Mouse (Mus musculus) urinary bladder, adult 18-20 months (tissue): ENCODE data around the gene D330045A20Rik.
"Not testable (repeated sequence)": the region's sequence is repeated elsewhere in the genome, so short reads cannot be mapped to it uniquely, and the experiment has no call there.

Source experiments
- DNase-seq, 2 experiments: peaks; one replicate each; pipeline ENCODE4 v3.0.0; 2022; ENCODE audit warnings: low spot score in 2 of 2, mixed read lengths in 2 of 2

The D330045A20Rik gene

GRCm38 (mm10) chrX:139578649-139579278 is 98.6 kb downstream of the D330045A20Rik start:
- DNase-seq: no peak

DNA sequence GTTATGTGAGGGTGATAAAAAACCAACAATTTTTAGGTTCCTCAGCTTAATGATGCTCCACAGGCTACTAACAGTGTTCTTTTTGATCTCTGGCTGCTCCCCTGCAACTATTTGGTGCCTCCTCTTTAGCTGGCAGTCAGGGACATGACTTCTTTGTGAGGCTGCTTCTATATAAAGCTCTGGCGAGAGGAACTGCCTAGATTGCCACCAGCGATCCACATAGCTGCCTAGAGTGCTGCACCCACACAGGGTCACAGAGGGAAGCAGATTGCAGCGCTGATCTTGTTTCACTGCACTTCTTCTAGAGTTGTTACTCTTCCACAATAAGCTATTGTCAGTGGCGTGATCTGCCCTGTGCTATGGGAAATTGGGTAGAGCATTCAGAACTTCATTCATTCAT is 103.4 kb downstream of the D330045A20Rik start:
- no peak for DNase-seq

DNA sequence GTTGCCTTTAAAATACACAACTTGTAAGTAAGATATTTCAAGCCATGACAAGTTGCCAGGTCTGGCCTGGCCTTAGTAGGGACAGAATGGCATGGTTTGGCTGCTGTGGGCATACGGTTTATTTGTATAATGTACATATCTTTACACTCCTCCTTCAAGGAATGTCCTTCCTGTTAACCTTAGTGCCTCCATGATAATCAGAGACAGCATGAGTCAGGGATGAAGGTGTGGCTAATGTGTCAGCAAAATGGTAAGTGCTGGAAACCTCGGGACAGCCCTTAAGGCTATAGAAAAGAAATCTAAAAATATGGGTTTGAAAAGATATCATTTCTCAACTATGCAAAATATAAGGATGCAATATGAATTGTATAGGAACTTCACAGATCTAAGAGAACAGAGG is 106.5 kb downstream of the D330045A20Rik start:
- not testable (repeated sequence) for DNase-seq

DNA sequence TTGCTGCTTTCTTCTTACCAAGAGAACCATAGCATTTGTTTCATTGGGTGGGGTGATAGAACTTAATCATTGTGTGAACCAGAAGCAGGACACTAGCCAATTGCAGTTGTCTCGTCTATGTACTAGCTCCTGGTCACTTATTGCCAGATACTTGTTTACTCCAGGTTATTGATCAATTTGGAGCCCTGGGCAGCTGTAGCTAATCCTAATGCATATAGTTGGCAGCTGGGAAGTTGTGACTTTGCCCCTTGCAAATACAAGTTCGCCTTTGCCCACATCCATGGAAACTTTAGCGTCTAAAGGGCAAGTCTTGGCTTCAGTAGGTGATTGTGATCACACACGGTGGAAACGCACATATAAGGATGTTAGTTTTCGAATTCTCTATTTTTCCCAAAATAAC is 116.2 kb downstream of the D330045A20Rik start:
- DNase-seq: no peak
